Mouse (Mus musculus) kidney, embryonic 16.5 days (tissue): ENCODE data around the gene Ctrc. TPM values are rescaled to one million over a fixed set of nuclear protein-coding genes. Genes with fewer than 3 reads are reported as not detected.

Experiments used
- ATAC-seq: fragments of 200-750 bp; cut with Nextera tagmentation; 2 replicates; pipeline ENCODE4 v1.8.0; 2017; ENCODE audit warnings: moderate TSS enrichment; ENCODE audit not compliant: low FRiP score, low TSS enrichment
- H3K27ac ChIP-seq: fragments of 300-500 bp; sonication (generic); 2 replicates; pipeline ENCODE4 v1.5.1; 2014; ENCODE audit warnings: low read length
- H3K27me3 ChIP-seq: fragments of 300-500 bp; sonication (generic); 2 replicates; pipeline ENCODE4 v1.6.1; 2014; ENCODE audit warnings: low read length, control low read depth, mixed read lengths; ENCODE audit not compliant: insufficient read depth
- H3K36me3 ChIP-seq: fragments of 300-500 bp; sonication (generic); 2 replicates; pipeline ENCODE4 v1.6.1; 2014; ENCODE audit warnings: low read length, control low read depth, mixed read lengths; ENCODE audit not compliant: insufficient read depth
- H3K4me1 ChIP-seq: fragments of 300-500 bp; sonication (generic); 2 replicates; pipeline ENCODE4 v1.6.1; 2014; ENCODE audit warnings: low read length, control low read depth, mixed read lengths; ENCODE audit not compliant: insufficient read depth
- H3K4me2 ChIP-seq: fragments of 300-500 bp; sonication (generic); replicated peaks from 2 replicates; pipeline ENCODE4 v1.6.1; 2014; ENCODE audit warnings: low read depth, low read length
- H3K4me3 ChIP-seq: fragments of 300-500 bp; sonication (generic); 2 replicates; pipeline ENCODE4 v1.5.1; 2014; ENCODE audit warnings: mild to moderate bottlenecking, low read length
- H3K9ac ChIP-seq: fragments of 300-500 bp; sonication (generic); replicated peaks from 2 replicates; pipeline ENCODE4 v1.6.1; 2014; ENCODE audit warnings: low read length
- H3K9me3 ChIP-seq: fragments of 300-500 bp; sonication (generic); 2 replicates; pipeline ENCODE4 v1.6.1; 2016; ENCODE audit warnings: low read length, control low read depth
- WGBS: fragments of 180-500 bp; shearing (Covaris S2); extraction: QIAGEN DNeasy Blood & Tissue Kit; methylation state at CpG from one replicate; pipeline ENCODE4 v1.1.7; 2014; 5-methylcytosine and 5-hydroxymethylcytosine counted together
- polyA plus RNA-seq: library from polyadenylated mRNA; unstranded; fragments of >200 nt; fragmentation: Nextera tagmentation; extraction: Ambion mirVana; gene quantifications from 2 replicates; pipeline ENCODE4 v1.2.1, GENCODE M21; 2015

Ctrc gene
- polyA plus RNA-seq, 1 experiment from 2014 or later, result not detected

DNA sequence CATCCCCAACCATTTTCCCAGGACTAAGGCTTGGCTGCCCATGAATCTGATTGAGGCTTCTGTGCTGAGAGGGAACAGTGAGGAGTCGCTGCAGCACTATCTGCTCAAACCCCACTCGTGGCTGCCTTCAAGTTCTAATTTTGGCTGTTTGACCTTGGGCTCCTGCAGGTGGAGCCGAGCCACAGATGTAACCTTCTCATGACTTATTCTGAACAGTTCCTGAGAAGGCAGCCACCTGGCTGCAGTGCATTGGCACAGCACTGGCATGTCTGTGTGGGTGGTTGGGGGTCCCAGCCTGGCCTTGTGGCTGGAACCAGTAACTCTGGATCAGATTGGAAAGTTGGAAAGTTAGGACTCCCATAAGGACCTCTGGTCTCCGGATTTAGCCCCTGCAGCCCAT, 18.0 kb downstream of the Ctrc start:
- no peak overlapping the region for H3K4me2 ChIP-seq
- no peak overlapping the region for H3K9ac ChIP-seq

DNA sequence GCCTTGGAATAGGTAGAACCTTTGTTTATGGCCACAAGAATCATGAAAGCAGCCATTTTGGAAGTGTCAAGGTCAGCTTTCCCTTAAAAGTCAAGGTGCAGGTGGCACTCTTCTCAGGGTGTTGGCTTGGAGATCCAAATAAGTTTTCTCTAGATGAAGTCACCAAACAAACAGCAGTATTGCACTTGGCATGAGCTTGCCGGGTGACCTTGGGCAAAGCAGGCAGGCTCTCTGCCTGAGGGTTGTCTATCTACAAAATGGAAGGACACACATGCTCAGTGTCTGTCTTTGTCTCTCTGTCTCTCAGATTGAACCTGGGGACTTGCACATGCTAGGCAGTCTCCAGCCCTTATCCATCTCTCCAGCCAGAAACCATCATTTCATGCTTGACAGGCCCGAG, 18.8 kb downstream of the Ctrc start:
- H3K4me3 ChIP-seq, result no peak overlapping the region
- H3K9me3 ChIP-seq, result no peaks in the 10 kb centered on the region
- H3K4me1 ChIP-seq, result no peaks in the 10 kb centered on the region
- H3K36me3 ChIP-seq, result no peaks in the 10 kb centered on the region
- H3K4me2 ChIP-seq, result no peak overlapping the region
- no peak for ATAC-seq
- no peak overlapping the region for H3K9ac ChIP-seq
- no peak overlapping the region for H3K27ac ChIP-seq
- H3K27me3 ChIP-seq, result no peaks in the 10 kb centered on the region
- 78% methylated on average over 2 of the region's 2 CpGs for WGBS

More for the DNA sequence above, 18.0 kb downstream of the Ctrc start:
- no peaks in the 10 kb centered on the region for H3K9me3 ChIP-seq
- WGBS, result 62% methylated on average over 4 of the region's 4 CpGs
- H3K36me3 ChIP-seq, result no peaks in the 10 kb centered on the region
- H3K27me3 ChIP-seq, result no peaks in the 10 kb centered on the region
- no peak overlapping the region for H3K4me3 ChIP-seq
- H3K4me1 ChIP-seq, result no peaks in the 10 kb centered on the region
- no peak for ATAC-seq
- no peak overlapping the region for H3K27ac ChIP-seq

DNA sequence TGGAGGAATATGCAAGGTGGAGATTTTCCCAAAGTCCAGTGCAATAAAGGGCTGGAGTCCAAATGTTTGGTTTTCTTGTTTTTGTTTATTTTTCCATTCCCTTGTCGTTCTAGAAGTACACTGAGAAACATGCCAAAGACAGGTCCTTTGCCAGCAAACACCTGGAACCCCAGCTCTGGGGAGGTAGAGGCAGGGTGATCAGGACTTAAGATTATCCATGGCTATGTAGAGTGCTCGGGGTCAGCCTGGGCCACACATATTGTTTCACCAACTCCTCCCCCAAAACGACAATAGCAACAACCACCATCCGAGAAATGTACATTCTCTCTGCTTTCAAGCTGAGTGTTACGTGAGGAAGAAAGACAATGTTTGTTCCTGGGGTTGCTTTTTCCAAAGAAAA, 20.1 kb downstream of the Ctrc start, which contains the start of gene Cela2a:
TSS of gene Cela2a (minus strand) at position 101 of the 400 bp plus-strand sequence.
- no peaks in the 10 kb centered on the region for H3K9me3 ChIP-seq
- no peak for ATAC-seq

DNA sequence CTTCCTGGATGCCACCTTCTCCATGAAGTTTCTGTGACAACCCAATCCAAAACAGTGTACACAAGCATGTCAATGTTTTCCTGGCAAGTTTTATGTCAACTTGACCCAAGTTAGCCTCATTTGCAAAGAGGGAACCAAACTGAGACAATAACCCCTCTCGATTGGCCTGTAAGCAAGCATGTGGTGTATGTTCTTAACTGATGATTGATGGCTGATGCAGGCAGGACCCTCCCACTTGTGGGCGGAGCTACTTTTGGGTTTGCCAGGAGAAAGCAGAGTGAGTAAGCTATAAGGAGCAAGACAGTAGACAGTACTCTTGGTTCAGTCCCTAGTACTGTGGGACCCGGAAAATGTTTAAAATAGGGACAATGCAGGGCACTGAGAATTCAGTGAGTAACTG, 23.2 kb downstream of the Ctrc start:
- Histone ChIP-seq H3K4me3 (no peak overlapping the region), H3K4me1 (no peaks in the 10 kb centered on the region), H3K9me3 (no peaks in the 10 kb centered on the region), H3K9ac (no peak overlapping the region), H3K27ac (no peak overlapping the region), H3K36me3 (no peaks in the 10 kb centered on the region), H3K27me3 (no peaks in the 10 kb centered on the region), H3K4me2 (no peak overlapping the region)
- no peak for ATAC-seq
- WGBS, result 70% methylated on average over 3 of the region's 3 CpGs

More for the DNA sequence above, 20.1 kb downstream of the Ctrc start, which contains the start of gene Cela2a:
- Histone ChIP-seq H3K27ac (no peak within 1 kb of the TSS), H3K9ac (no peak within 1 kb of the TSS), H3K36me3 (no peaks in the 10 kb centered on the region), H3K4me1 (no peaks in the 10 kb centered on the region), H3K4me3 (no peak within 1 kb of the TSS), H3K4me2 (no peak within 1 kb of the TSS), H3K27me3 (no peaks in the 10 kb centered on the region)
- WGBS, result 61% methylated on average over 5 of the region's 5 CpGs

DNA sequence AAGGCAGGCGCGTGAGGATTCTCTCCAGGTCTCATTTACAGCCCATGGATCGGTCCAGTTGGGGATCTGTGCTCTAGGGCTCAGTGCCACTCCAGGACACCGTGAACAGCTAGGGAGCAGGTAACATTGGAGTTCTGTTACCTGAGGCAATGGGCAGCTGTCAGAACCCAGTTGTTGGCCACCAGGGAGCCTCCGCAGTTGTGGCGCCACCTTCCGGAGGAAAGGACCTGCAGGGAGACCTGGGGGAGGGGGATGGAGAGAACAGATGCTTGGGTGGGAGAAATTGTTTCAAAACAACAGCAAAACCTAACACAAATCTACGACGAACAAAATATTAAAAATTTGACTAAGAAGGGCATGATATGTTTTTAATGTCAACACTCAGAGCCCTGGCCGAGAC, 24.1 kb downstream of the Ctrc start:
- Histone ChIP-seq H3K4me3 (no peak overlapping the region), H3K27ac (no peak overlapping the region), H3K9ac (no peak overlapping the region), H3K4me2 (no peak overlapping the region), H3K9me3 (no peaks in the 10 kb centered on the region), H3K36me3 (no peaks in the 10 kb centered on the region), H3K4me1 (no peaks in the 10 kb centered on the region), H3K27me3 (no peaks in the 10 kb centered on the region)
- ATAC-seq, result no peak
- WGBS, result 76% methylated on average over 10 of the region's 10 CpGs

DNA sequence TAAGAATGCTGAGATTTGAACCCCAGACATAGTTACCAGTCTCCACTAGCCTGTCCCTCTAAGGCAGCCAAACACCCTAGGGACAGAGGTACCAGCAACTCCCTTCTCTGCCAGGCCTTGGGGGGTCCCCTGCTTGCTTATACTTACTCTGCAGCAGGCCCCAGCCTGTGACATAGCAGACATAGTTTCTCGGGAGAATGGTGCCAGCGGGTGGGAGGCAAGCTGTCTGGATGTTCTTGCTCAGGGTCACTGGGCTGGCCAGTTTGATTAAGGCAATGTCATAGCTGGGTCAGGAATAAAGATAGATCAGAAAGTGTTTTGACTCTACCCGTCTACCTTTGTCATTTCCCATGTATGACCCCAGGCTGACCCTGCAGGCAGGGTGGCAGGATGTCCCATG, 25.0 kb downstream of the Ctrc start:
- Histone ChIP-seq H3K4me3 (no peak overlapping the region), H3K27ac (no peak overlapping the region), H3K27me3 (no peaks in the 10 kb centered on the region), H3K4me1 (no peaks in the 10 kb centered on the region), H3K4me2 (no peak overlapping the region), H3K36me3 (no peaks in the 10 kb centered on the region), H3K9ac (no peak overlapping the region), H3K9me3 (no peaks in the 10 kb centered on the region)
- WGBS, result 58% methylated on average over 3 of the region's 3 CpGs
- no peak for ATAC-seq

DNA sequence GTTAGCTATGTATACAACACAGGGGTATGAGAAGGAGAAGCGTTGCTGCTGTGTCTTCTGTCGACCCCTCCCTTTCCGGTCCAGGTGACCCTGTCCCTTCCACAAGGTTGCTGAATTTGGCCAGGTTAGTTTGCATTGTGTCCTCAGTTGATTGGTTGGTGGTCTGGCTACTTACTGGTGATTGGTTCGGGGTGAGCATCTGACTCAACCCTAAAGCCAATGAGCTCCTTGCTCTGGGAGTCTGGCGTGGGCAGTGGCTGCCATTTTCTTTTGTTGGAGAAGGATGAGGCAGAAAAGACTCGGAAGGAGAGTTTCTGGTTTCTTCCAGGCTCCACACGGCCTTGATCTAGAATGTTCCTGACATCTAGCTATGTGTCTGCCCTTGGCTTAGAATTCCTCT, 26.8 kb downstream of the Ctrc start:
- Histone ChIP-seq H3K9ac (no peak overlapping the region), H3K36me3 (no peaks in the 10 kb centered on the region), H3K4me3 (no peak overlapping the region), H3K9me3 (no peaks in the 10 kb centered on the region), H3K27me3 (no peaks in the 10 kb centered on the region), H3K27ac (no peak overlapping the region), H3K4me1 (no peaks in the 10 kb centered on the region), H3K4me2 (no peak overlapping the region)
- WGBS, result 93% methylated on average over 7 of the region's 7 CpGs
- ATAC-seq, result no peak

DNA sequence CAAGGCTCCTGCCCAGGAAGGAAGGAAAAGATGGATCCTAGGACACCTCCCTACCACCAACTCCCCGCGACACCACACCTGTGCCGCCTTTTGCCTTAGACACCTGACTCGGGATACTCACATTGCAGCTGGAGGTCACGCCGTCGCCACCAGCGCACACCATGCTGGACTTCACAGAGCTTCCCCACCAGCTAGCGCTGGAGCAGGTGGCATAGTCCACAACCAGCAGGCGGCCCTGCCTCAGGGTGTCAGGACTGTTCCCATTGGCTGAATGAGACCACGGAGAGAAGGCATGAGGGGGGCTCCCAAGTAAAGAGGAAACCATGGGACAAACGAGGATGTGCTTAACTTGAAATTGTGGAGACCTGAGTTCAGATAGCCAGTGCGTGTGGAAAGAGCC, 27.3 kb downstream of the Ctrc start:
- Histone ChIP-seq H3K27ac (no peak overlapping the region), H3K4me3 (no peak overlapping the region), H3K4me1 (no peaks in the 10 kb centered on the region), H3K36me3 (0 out of 2 replicates have a peak, but pooled peaks cover under 1% of the 10 kb centered on the region), H3K9me3 (no peaks in the 10 kb centered on the region), H3K4me2 (no peak overlapping the region), H3K27me3 (no peaks in the 10 kb centered on the region), H3K9ac (no peak overlapping the region)
- no peak for ATAC-seq
- 89% methylated on average over 13 of the region's 13 CpGs for WGBS

DNA sequence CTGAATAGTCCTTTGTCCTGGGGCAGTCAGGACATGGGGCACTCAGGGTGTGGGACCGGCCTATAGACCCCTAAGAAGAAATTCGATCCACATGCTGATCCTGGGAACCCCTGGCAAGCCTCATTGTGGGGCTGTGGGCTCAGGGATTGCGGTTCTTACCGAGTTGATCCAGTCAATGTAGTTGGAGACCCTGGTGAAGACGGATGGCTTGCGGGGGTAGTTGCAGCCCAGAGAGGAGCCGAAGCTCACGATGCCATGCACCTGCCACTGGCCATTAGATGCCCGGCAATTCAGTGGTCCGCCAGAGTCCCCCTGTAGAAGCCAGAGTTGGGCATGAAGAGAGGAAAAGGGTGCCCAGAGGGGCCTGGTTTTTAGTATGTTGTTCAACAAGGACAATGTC, 28.5 kb downstream of the Ctrc start:
- Histone ChIP-seq H3K4me2 (no peak overlapping the region), H3K27ac (no peak overlapping the region)
- no peak for ATAC-seq

DNA sequence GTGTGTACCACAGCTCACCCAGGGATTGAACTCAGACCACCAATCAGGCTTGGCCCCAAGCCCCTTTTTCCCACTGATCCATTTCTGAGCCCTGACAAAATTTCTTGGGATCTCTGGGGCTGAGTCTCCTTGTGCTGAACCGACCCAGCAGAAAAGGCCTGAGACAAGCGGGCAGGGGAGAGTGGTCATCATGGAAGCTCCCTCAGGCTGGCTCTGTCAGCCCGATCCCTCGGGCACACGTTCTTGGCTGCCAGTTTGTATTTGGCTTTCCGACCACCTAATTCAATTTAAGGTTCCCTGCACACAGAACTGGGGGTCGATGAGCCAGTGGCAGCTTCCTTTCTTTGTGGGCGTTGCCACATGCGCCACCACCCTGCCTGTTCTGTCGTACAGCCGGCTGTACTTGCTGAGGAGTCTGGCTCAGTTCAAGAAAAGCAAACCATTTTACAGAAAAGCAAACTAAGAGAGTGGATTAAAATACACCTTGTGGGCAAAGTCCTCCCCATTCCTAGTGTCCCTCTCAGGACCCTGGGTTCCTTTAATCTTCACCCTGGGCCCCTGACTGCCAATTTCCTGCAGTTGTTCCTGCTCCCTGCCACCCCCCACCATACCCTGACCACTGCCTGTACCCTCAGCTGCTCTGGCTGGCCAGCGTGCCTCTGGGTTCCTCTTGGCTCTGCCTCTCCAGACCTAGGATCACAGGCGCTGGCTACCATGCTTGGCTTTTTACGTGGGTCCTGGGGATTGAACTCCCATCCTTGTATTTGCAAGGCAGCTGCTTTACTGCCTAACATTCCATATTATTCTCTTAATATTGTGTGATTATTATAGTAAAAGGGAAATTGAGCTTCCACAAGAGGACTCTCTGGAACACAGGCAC, 29.1 kb downstream of the Ctrc start:
- Histone ChIP-seq H3K9ac (no peak overlapping the region), H3K27me3 (no peaks in the 10 kb centered on the region), H3K27ac (no peak overlapping the region), H3K4me3 (no peak overlapping the region), H3K4me2 (no peak overlapping the region), H3K36me3 (peaks cover 15% of the 10 kb centered on the region; the same call in 1 of the 2 replicates), H3K4me1 (no peaks in the 10 kb centered on the region), H3K9me3 (no peaks in the 10 kb centered on the region)
- WGBS, result 55% methylated on average over 14 of the region's 14 CpGs
- no peak for ATAC-seq

More for the DNA sequence above, 28.5 kb downstream of the Ctrc start:
- H3K4me3 ChIP-seq, result no peak overlapping the region
- 0 out of 2 replicates have a peak, but pooled peaks cover 10% of the 10 kb centered on the region for H3K36me3 ChIP-seq
- H3K27me3 ChIP-seq, result no peaks in the 10 kb centered on the region
- no peaks in the 10 kb centered on the region for H3K9me3 ChIP-seq
- no peak overlapping the region for H3K9ac ChIP-seq
- H3K4me1 ChIP-seq, result no peaks in the 10 kb centered on the region
- WGBS, result 74% methylated on average over 10 of the region's 10 CpGs
